Mouse (Mus musculus) spleen, postnatal 10 days (tissue): ENCODE data around the gene Dpm2.
A peak's percentile ranks its signal among the peaks of the same experiment; 100 is the strongest.

Experiments
- DNase-seq, 2 experiments: peaks; one replicate each; pipeline ENCODE4 v3.0.0; 2021 to 2022; ENCODE audit warnings: low spot score in 2 of 2

Dpm2 gene

GRCm38 (mm10) chr2:32570698-32571494 lies at the start of gene Dpm2:
Gene Dpm2 (plus strand): TSS chr2:32570858.
- peak; percentile 78 to 93 for DNase-seq

GRCm38 (mm10) chr2:32524536-32525031 lies 46.1 kb upstream of the Dpm2 start:
- DNase-seq, result no peak

GRCm38 (mm10) chr2:32525816-32526215 lies 44.8 kb upstream of the Dpm2 start:
- DNase-seq, result no peak

- no peak for DNase-seq
Observed at GRCm38 (mm10) chr2:32527468-32527966, 43.1 kb upstream of the Dpm2 start.

- no peak for DNase-seq
Observed at GRCm38 (mm10) chr2:32528326-32528725, 42.3 kb upstream of the Dpm2 start.

GRCm38 (mm10) chr2:32530479-32530878 lies 40.2 kb upstream of the Dpm2 start:
- DNase-seq, result no peak

GRCm38 (mm10) chr2:32533163-32533562 lies 37.5 kb upstream of the Dpm2 start:
- DNase-seq, result no peak

GRCm38 (mm10) chr2:32534061-32534732 lies 36.5 kb upstream of the Dpm2 start:
- peak; percentile 28 to 47 for DNase-seq

- DNase-seq, result peak; percentile 96 to 99
Observed at GRCm38 (mm10) chr2:32534733-32535471, 35.8 kb upstream of the Dpm2 start, which contains the start of gene Fam102a. Gene Fam102a (plus strand): TSS chr2:32535332.

GRCm38 (mm10) chr2:32535501-32535991 lies 35.1 kb upstream of the Dpm2 start:
- peak; percentile 66 to 71 for DNase-seq

- peak; percentile 25 to 36 for DNase-seq
Observed at GRCm38 (mm10) chr2:32536086-32536633, 34.5 kb upstream of the Dpm2 start.

- peak; percentile 36 to 39 for DNase-seq
Observed at GRCm38 (mm10) chr2:32536634-32537359, 33.9 kb upstream of the Dpm2 start.

GRCm38 (mm10) chr2:32537360-32537905 lies 33.2 kb upstream of the Dpm2 start:
- DNase-seq, result peak in 1 of 2 experiments; percentile 32

- DNase-seq, result no peak
Observed at GRCm38 (mm10) chr2:32537941-32538340, 32.7 kb upstream of the Dpm2 start.

GRCm38 (mm10) chr2:32538461-32538860 lies 32.2 kb upstream of the Dpm2 start:
- DNase-seq, result no peak

- DNase-seq, result no peak
Observed at GRCm38 (mm10) chr2:32539452-32539981, 31.1 kb upstream of the Dpm2 start.

- no peak for DNase-seq
Observed at GRCm38 (mm10) chr2:32541333-32541908, 29.2 kb upstream of the Dpm2 start.

- DNase-seq, result no peak
Observed at GRCm38 (mm10) chr2:32541986-32542573, 28.6 kb upstream of the Dpm2 start.

- no peak for DNase-seq
Observed at GRCm38 (mm10) chr2:32543031-32543449, 27.6 kb upstream of the Dpm2 start.
